Mouse (Mus musculus): ENCODE results near the gene Crim1. TPM values are rescaled to one million over a fixed set of nuclear protein-coding genes. Genes with fewer than 3 reads are reported as not detected.

Gene Crim1
- polyA plus RNA-seq, 1 experiment from 2014 or later: 2.5 TPM

GRCm38 (mm10) chr17:78308221-78308620 is 108.2 kb downstream of the Crim1 start:
- WGBS: 87% methylated on average over 9 of the region's 9 CpGs
- H3K36me3 ChIP-seq: no peaks in the 10 kb centered on the region
- no peaks in the 10 kb centered on the region for H3K4me1 ChIP-seq (replicated peaks)
- no peak overlapping the region for H3K27ac ChIP-seq
- no peaks in the 10 kb centered on the region for H3K9me3 ChIP-seq (replicated peaks)
- H3K4me2 ChIP-seq: no peak overlapping the region
- no peaks in the 10 kb centered on the region for H3K27me3 ChIP-seq
- no peak for ATAC-seq (replicated peaks; ENCODE audit: insufficient number of reproducible peaks, insufficient read depth, low FRiP score, low read depth)
- no peak overlapping the region for H3K4me3 ChIP-seq
- H3K9ac ChIP-seq: no peak overlapping the region

GRCm38 (mm10) chr17:78313006-78313405 is 113.0 kb downstream of the Crim1 start:
- no peak overlapping the region for H3K9ac ChIP-seq
- no peaks in the 10 kb centered on the region; the same call in 1 of the 2 replicates for H3K4me1 ChIP-seq (replicated peaks)
- no peak overlapping the region for H3K27ac ChIP-seq
- H3K27me3 ChIP-seq: no peaks in the 10 kb centered on the region
- no peaks in the 10 kb centered on the region for H3K9me3 ChIP-seq (replicated peaks)
- ATAC-seq (replicated peaks; ENCODE audit: insufficient number of reproducible peaks, insufficient read depth, low FRiP score, low read depth): no peak
- no peak overlapping the region for H3K4me2 ChIP-seq
- 90% methylated on average over 12 of the region's 12 CpGs for WGBS
- no peak overlapping the region for H3K4me3 ChIP-seq
- no peaks in the 10 kb centered on the region for H3K36me3 ChIP-seq

GRCm38 (mm10) chr17:78313612-78314011 is 113.6 kb downstream of the Crim1 start:
- H3K9ac ChIP-seq: no peak overlapping the region

GRCm38 (mm10) chr17:78315659-78316058 is 115.6 kb downstream of the Crim1 start:
- no peak for ATAC-seq (replicated peaks; ENCODE audit: insufficient number of reproducible peaks, insufficient read depth, low FRiP score, low read depth)
- Histone ChIP-seq H3K27ac (no peak overlapping the region), H3K4me1 (replicated peaks) (no peaks in the 10 kb centered on the region; the same call in 1 of the 2 replicates), H3K9me3 (replicated peaks) (no peaks in the 10 kb centered on the region), H3K27me3 (no peaks in the 10 kb centered on the region; the same call in 1 of the 2 replicates), H3K4me3 (no peak overlapping the region), H3K4me2 (no peak overlapping the region), H3K9ac (no peak overlapping the region), H3K36me3 (no peaks in the 10 kb centered on the region)
- 90% methylated on average over 11 of the region's 11 CpGs for WGBS

More at GRCm38 (mm10) chr17:78313612-78314011, 113.6 kb downstream of the Crim1 start:
- no peaks in the 10 kb centered on the region for H3K36me3 ChIP-seq
- no peak overlapping the region for H3K4me2 ChIP-seq
- no peak overlapping the region for H3K27ac ChIP-seq
- no peaks in the 10 kb centered on the region for H3K9me3 ChIP-seq (replicated peaks)
- no peaks in the 10 kb centered on the region; the same call in 1 of the 2 replicates for H3K4me1 ChIP-seq (replicated peaks)
- ATAC-seq (replicated peaks; ENCODE audit: insufficient number of reproducible peaks, insufficient read depth, low FRiP score, low read depth): no peak
- H3K27me3 ChIP-seq: no peaks in the 10 kb centered on the region
- no peak overlapping the region for H3K4me3 ChIP-seq
- 65% methylated on average over 5 of the region's 5 CpGs for WGBS

- Histone ChIP-seq H3K27ac (no peak overlapping the region), H3K4me1 (replicated peaks) (peaks cover 6% of the 10 kb centered on the region; the same call in 1 of the 2 replicates), H3K9ac (no peak overlapping the region), H3K4me3 (no peak overlapping the region), H3K36me3 (no peaks in the 10 kb centered on the region), H3K27me3 (no peaks in the 10 kb centered on the region; the same call in 1 of the 2 replicates), H3K4me2 (no peak overlapping the region), H3K9me3 (replicated peaks) (no peaks in the 10 kb centered on the region)
- ATAC-seq (replicated peaks; ENCODE audit: insufficient number of reproducible peaks, insufficient read depth, low FRiP score, low read depth): no peak
- WGBS: 91% methylated on average over 5 of the region's 5 CpGs
These were observed 117.3 kb downstream of the Crim1 start for GRCm38 (mm10) chr17:78317381-78317780.

- WGBS: 50% methylated on average over 3 of the region's 3 CpGs
- H3K4me1 ChIP-seq (replicated peaks): peaks cover 15% of the 10 kb centered on the region
- H3K9ac ChIP-seq: no peak overlapping the region
- no peaks in the 10 kb centered on the region for H3K9me3 ChIP-seq (replicated peaks)
- no peak overlapping the region for H3K4me2 ChIP-seq
- H3K4me3 ChIP-seq: no peak overlapping the region
- H3K27ac ChIP-seq: no peak overlapping the region
- H3K27me3 ChIP-seq: no peaks in the 10 kb centered on the region; the same call in 1 of the 2 replicates
- no peak for ATAC-seq (replicated peaks; ENCODE audit: insufficient number of reproducible peaks, insufficient read depth, low FRiP score, low read depth)
- H3K36me3 ChIP-seq: no peaks in the 10 kb centered on the region
These were observed 118.8 kb downstream of the Crim1 start for GRCm38 (mm10) chr17:78318810-78319209.

- Histone ChIP-seq H3K36me3 (no peaks in the 10 kb centered on the region), H3K4me1 (replicated peaks) (peaks cover 15% of the 10 kb centered on the region), H3K4me3 (no peak overlapping the region), H3K27me3 (no peaks in the 10 kb centered on the region; the same call in 1 of the 2 replicates), H3K4me2 (no peak overlapping the region), H3K27ac (0 out of 2 replicates have a peak overlapping the region, but pooled peaks have one; percentile 27), H3K9ac (no peak overlapping the region), H3K9me3 (replicated peaks) (no peaks in the 10 kb centered on the region)
- WGBS: 70% methylated on average over 11 of the region's 11 CpGs
- no peak for ATAC-seq (replicated peaks; ENCODE audit: insufficient number of reproducible peaks, insufficient read depth, low FRiP score, low read depth)
These were observed 121.3 kb downstream of the Crim1 start for GRCm38 (mm10) chr17:78321216-78321835.

GRCm38 (mm10) chr17:78322369-78323335 is 122.6 kb downstream of the Crim1 start:
- Histone ChIP-seq H3K9me3 (replicated peaks) (no peaks in the 10 kb centered on the region), H3K4me3 (no peak overlapping the region), H3K36me3 (no peaks in the 10 kb centered on the region), H3K27me3 (no peaks in the 10 kb centered on the region; the same call in 1 of the 2 replicates), H3K4me2 (no peak overlapping the region), H3K4me1 (replicated peaks) (peaks cover 19% of the 10 kb centered on the region), H3K9ac (no peak overlapping the region), H3K27ac (peak overlapping the region; percentile 9; the same call in 1 of the 2 replicates)
- 36% methylated on average over 18 of the region's 18 CpGs for WGBS
- ATAC-seq (replicated peaks; ENCODE audit: insufficient number of reproducible peaks, insufficient read depth, low FRiP score, low read depth): no peak

- Histone ChIP-seq H3K4me1 (replicated peaks) (peaks cover 26% of the 10 kb centered on the region), H3K9ac (no peak overlapping the region), H3K27ac (0 out of 2 replicates have a peak overlapping the region, but pooled peaks have one; percentile 27), H3K4me2 (no peak overlapping the region), H3K27me3 (no peaks in the 10 kb centered on the region), H3K4me3 (no peak overlapping the region), H3K36me3 (no peaks in the 10 kb centered on the region), H3K9me3 (replicated peaks) (no peaks in the 10 kb centered on the region)
- ATAC-seq (replicated peaks; ENCODE audit: insufficient number of reproducible peaks, insufficient read depth, low FRiP score, low read depth): no peak
- 85% methylated on average over 7 of the region's 7 CpGs for WGBS
These were observed 125.8 kb downstream of the Crim1 start for GRCm38 (mm10) chr17:78325761-78326332.

- 0 out of 2 replicates have a peak overlapping the region, but pooled peaks have one; percentile 27 for H3K27ac ChIP-seq
- no peak overlapping the region for H3K4me3 ChIP-seq
- no peaks in the 10 kb centered on the region for H3K27me3 ChIP-seq
- WGBS: 63% methylated on average over 2 of the region's 2 CpGs
- H3K9ac ChIP-seq: no peak overlapping the region
- H3K9me3 ChIP-seq (replicated peaks): no peaks in the 10 kb centered on the region
- H3K4me2 ChIP-seq: no peak overlapping the region
- H3K4me1 ChIP-seq (replicated peaks): peaks cover 24% of the 10 kb centered on the region
- no peak for ATAC-seq (replicated peaks; ENCODE audit: insufficient number of reproducible peaks, insufficient read depth, low FRiP score, low read depth)
- H3K36me3 ChIP-seq: no peaks in the 10 kb centered on the region
These were observed 126.3 kb downstream of the Crim1 start for GRCm38 (mm10) chr17:78326381-78326780.

- no peak overlapping the region for H3K27ac ChIP-seq
- 52% methylated on average over 4 of the region's 4 CpGs for WGBS
These were observed 127.1 kb downstream of the Crim1 start for GRCm38 (mm10) chr17:78327187-78327586.

More at GRCm38 (mm10) chr17:78327187-78327586, 127.1 kb downstream of the Crim1 start:
- Histone ChIP-seq H3K36me3 (no peaks in the 10 kb centered on the region), H3K4me1 (replicated peaks) (peaks cover 23% of the 10 kb centered on the region), H3K9ac (no peak overlapping the region), H3K27me3 (no peaks in the 10 kb centered on the region), H3K4me2 (no peak overlapping the region), H3K9me3 (replicated peaks) (no peaks in the 10 kb centered on the region), H3K4me3 (no peak overlapping the region)
- no peak for ATAC-seq (replicated peaks; ENCODE audit: insufficient number of reproducible peaks, insufficient read depth, low FRiP score, low read depth)
